Mouse (Mus musculus): ENCODE data around the gene Kif2a.

GRCm38 (mm10) chr13:107035078-107035477, 13.2 kb upstream of the Kif2a start:
- TF ChIP-seq EP300 (IDR thresholded peaks at IDR 0.05; ENCODE audit: low read depth) (no peak), CTCF (IDR thresholded peaks at IDR 0.05; ENCODE audit: low read depth) (no peak)
